Mouse (Mus musculus) midbrain, embryonic 11.5 days (tissue): ENCODE data around the gene Crot. TPM values are rescaled to one million over a fixed set of nuclear protein-coding genes. Genes with fewer than 3 reads are reported as not detected.

Experiments
- ATAC-seq: fragments of 200-750 bp; cut with Nextera tagmentation; 2 replicates; pipeline ENCODE4 v1.8.0; 2017; ENCODE audit warnings: moderate TSS enrichment, moderate library complexity; ENCODE audit not compliant: low FRiP score
- DNase-seq: peaks from one replicate; pipeline ENCODE4 v3.0.0; 2015; ENCODE audit warnings: low spot score; ENCODE audit errors: missing footprints
- H3K27ac ChIP-seq: fragments of 300-500 bp; sonication (generic); 2 replicates; pipeline ENCODE4 v1.5.1; 2014; ENCODE audit warnings: low read depth, low read length
- H3K27me3 ChIP-seq: fragments of 300-500 bp; sonication (generic); 2 replicates; pipeline ENCODE4 v1.6.1; 2014; ENCODE audit warnings: mild to moderate bottlenecking, low read length, moderate library complexity, mixed read lengths; ENCODE audit not compliant: control insufficient read depth, insufficient read depth
- H3K36me3 ChIP-seq: fragments of 300-500 bp; sonication (generic); 2 replicates; pipeline ENCODE4 v1.6.1; 2014; ENCODE audit warnings: mild to moderate bottlenecking, low read length, moderate library complexity, mixed read lengths; ENCODE audit not compliant: control insufficient read depth, insufficient read depth
- H3K4me1 ChIP-seq: fragments of 300-500 bp; sonication (generic); 2 replicates; pipeline ENCODE4 v1.6.1; 2014; ENCODE audit warnings: low read length; ENCODE audit not compliant: control insufficient read depth, insufficient read depth
- H3K4me2 ChIP-seq: fragments of 300-500 bp; sonication (generic); 2 replicates; pipeline ENCODE4 v1.6.1; 2014; ENCODE audit warnings: mild to moderate bottlenecking, moderate library complexity
- H3K4me3 ChIP-seq: fragments of 300-500 bp; sonication (generic); 2 replicates; pipeline ENCODE4 v1.5.1; 2014; ENCODE audit warnings: low read depth, low read length
- H3K9ac ChIP-seq: fragments of 300-500 bp; sonication (generic); 2 replicates; pipeline ENCODE4 v1.6.1; 2014; ENCODE audit warnings: low read length
- H3K9me3 ChIP-seq: fragments of 300-500 bp; sonication (generic); 2 replicates; pipeline ENCODE4 v1.6.1; 2016; ENCODE audit warnings: low read length; ENCODE audit not compliant: control insufficient read depth
- WGBS: fragments of 180-500 bp; shearing (Covaris S2); extraction: QIAGEN DNeasy Blood & Tissue Kit; methylation state at CpG from one replicate; pipeline ENCODE4 v1.1.7; 2014; 5-methylcytosine and 5-hydroxymethylcytosine counted together
- polyA plus RNA-seq: library from polyadenylated mRNA; unstranded; fragments of >200 nt; fragmentation: Nextera tagmentation; extraction: Ambion mirVana; gene quantifications from 2 replicates; pipeline ENCODE4 v1.2.1, GENCODE M21; 2014

The Crot gene
- polyA plus RNA-seq = 29.1 and 31.7 TPM in 2 replicates

GRCm38 (mm10) chr5:8996686-8997512 is at the start of gene Crot:
TSS of gene Crot (minus strand) at chr5:8997324.
- Histone ChIP-seq H3K9ac (peak within 1 kb of the TSS; percentile 81), H3K27me3 (no peaks in the 10 kb centered on the region), H3K9me3 (no peaks in the 10 kb centered on the region), H3K4me3 (peak within 1 kb of the TSS; percentile 68), H3K36me3 (no peaks in the 10 kb centered on the region), H3K27ac (peak within 1 kb of the TSS; percentile 83), H3K4me2 (peak within 1 kb of the TSS; percentile 50), H3K4me1 (peaks cover 11% of the 10 kb centered on the region; the same call in 1 of the 2 replicates)
- DNase-seq = peak; percentile 99
- under 1% methylated on average over 54 of the region's 57 CpGs for WGBS
- ATAC-seq = peak; percentile 100

GRCm38 (mm10) chr5:9045904-9046303 is 48.8 kb upstream of the Crot start:
- Histone ChIP-seq H3K36me3 (no peaks in the 10 kb centered on the region), H3K4me1 (0 out of 2 replicates have a peak, but pooled peaks cover 3% of the 10 kb centered on the region), H3K9me3 (no peaks in the 10 kb centered on the region), H3K27ac (no peak overlapping the region), H3K9ac (no peak overlapping the region), H3K4me2 (no peak overlapping the region), H3K4me3 (no peak overlapping the region), H3K27me3 (no peaks in the 10 kb centered on the region)
- 90% methylated on average over 8 of the region's 8 CpGs for WGBS
- DNase-seq (peak; percentile 37), ATAC-seq (no peak)

GRCm38 (mm10) chr5:9044821-9045220 is 47.7 kb upstream of the Crot start:
- Histone ChIP-seq H3K4me2 (no peak overlapping the region), H3K9me3 (no peaks in the 10 kb centered on the region), H3K36me3 (no peaks in the 10 kb centered on the region), H3K4me1 (0 out of 2 replicates have a peak, but pooled peaks cover 3% of the 10 kb centered on the region), H3K4me3 (no peak overlapping the region), H3K9ac (no peak overlapping the region), H3K27ac (no peak overlapping the region), H3K27me3 (no peaks in the 10 kb centered on the region)
- ATAC-seq (no peak), DNase-seq (peak; percentile 69)
- WGBS = 62% methylated on average over 2 of the region's 2 CpGs

- Histone ChIP-seq H3K36me3 (no peaks in the 10 kb centered on the region), H3K27ac (no peak overlapping the region), H3K9ac (no peak overlapping the region), H3K4me1 (0 out of 2 replicates have a peak, but pooled peaks cover 3% of the 10 kb centered on the region), H3K9me3 (no peaks in the 10 kb centered on the region), H3K4me2 (no peak overlapping the region), H3K27me3 (no peaks in the 10 kb centered on the region), H3K4me3 (no peak overlapping the region)
- DNase-seq (peak; percentile 64), ATAC-seq (peak; percentile 39; the same call in 1 of the 2 replicates)
- 78% methylated on average over 8 of the region's 8 CpGs for WGBS
Observed at GRCm38 (mm10) chr5:9043582-9044267, 46.6 kb upstream of the Crot start.

- Histone ChIP-seq H3K4me2 (no peak overlapping the region), H3K4me1 (0 out of 2 replicates have a peak, but pooled peaks cover 3% of the 10 kb centered on the region), H3K27me3 (no peaks in the 10 kb centered on the region), H3K4me3 (no peak overlapping the region), H3K27ac (no peak overlapping the region), H3K36me3 (no peaks in the 10 kb centered on the region), H3K9me3 (no peaks in the 10 kb centered on the region), H3K9ac (no peak overlapping the region)
- DNase-seq (peak; percentile 81), ATAC-seq (no peak; the same call in 1 of the 2 replicates)
- 56% methylated on average over 10 of the region's 10 CpGs for WGBS
Observed at GRCm38 (mm10) chr5:9042721-9043416, 45.7 kb upstream of the Crot start.

- H3K27ac ChIP-seq = no peak overlapping the region
- H3K9me3 ChIP-seq = no peaks in the 10 kb centered on the region
- no peak overlapping the region for H3K4me3 ChIP-seq
- no peak overlapping the region for H3K9ac ChIP-seq
- no peak overlapping the region for H3K4me2 ChIP-seq
- H3K27me3 ChIP-seq = no peaks in the 10 kb centered on the region
- H3K36me3 ChIP-seq = no peaks in the 10 kb centered on the region
- DNase-seq = peak; percentile 81
- H3K4me1 ChIP-seq = 0 out of 2 replicates have a peak, but pooled peaks cover 3% of the 10 kb centered on the region
- 88% methylated on average over 3 of the region's 3 CpGs for WGBS
- no peak for ATAC-seq
Observed at GRCm38 (mm10) chr5:9040665-9041215, 43.6 kb upstream of the Crot start.

- H3K9ac ChIP-seq = no peak overlapping the region
- no peaks in the 10 kb centered on the region for H3K27me3 ChIP-seq
- no peak overlapping the region for H3K4me2 ChIP-seq
- 60% methylated on average over 7 of the region's 7 CpGs for WGBS
- H3K36me3 ChIP-seq = no peaks in the 10 kb centered on the region
- DNase-seq (no peak), ATAC-seq (no peak)
- H3K27ac ChIP-seq = no peak overlapping the region
- H3K4me3 ChIP-seq = no peak overlapping the region
- no peaks in the 10 kb centered on the region for H3K9me3 ChIP-seq
- H3K4me1 ChIP-seq = 0 out of 2 replicates have a peak, but pooled peaks cover 3% of the 10 kb centered on the region
Observed at GRCm38 (mm10) chr5:9039978-9040377, 42.9 kb upstream of the Crot start.

GRCm38 (mm10) chr5:9037292-9037691 is 40.2 kb upstream of the Crot start:
- Histone ChIP-seq H3K27me3 (no peaks in the 10 kb centered on the region), H3K9me3 (no peaks in the 10 kb centered on the region), H3K4me3 (no peak overlapping the region), H3K4me2 (no peak overlapping the region), H3K27ac (no peak overlapping the region), H3K4me1 (no peaks in the 10 kb centered on the region), H3K36me3 (no peaks in the 10 kb centered on the region), H3K9ac (no peak overlapping the region)
- 80% methylated on average over 4 of the region's 4 CpGs for WGBS
- ATAC-seq (no peak), DNase-seq (no peak)
